Mouse (Mus musculus): Measurements from ENCODE around the gene Kpna1. TPM values are rescaled to one million over a fixed set of nuclear protein-coding genes. Genes with fewer than 3 reads are reported as not detected.
"Not testable (repeated sequence)": the region's sequence is repeated elsewhere in the genome, so short reads cannot be mapped to it uniquely, and the experiment has no call there.

The Kpna1 gene
- 73.4 and 104 TPM in 2 replicates for polyA plus RNA-seq (2014; fragmentation: Nextera tagmentation; extraction: Ambion mirVana)

DNA sequence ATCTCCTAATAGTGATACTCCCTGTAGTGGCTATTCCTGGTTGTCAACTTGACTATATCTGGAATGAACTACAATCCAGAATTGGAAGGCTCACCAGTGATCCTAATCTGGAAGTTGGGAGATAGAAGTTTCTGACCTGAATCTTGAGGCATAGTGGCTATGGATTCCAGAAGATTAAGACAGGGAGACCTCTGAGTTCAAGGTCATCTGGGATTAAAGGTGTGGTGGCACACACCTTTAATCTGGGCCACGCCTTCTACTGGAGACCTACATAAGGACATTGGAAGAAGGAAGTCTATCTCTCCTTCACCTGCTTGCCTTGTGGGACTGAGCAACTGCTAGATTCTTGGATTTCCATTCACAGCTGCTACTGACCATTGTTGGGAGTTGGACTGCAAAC, at the start of gene Kpna1:
TSS of gene Kpna1 (plus strand) at position 301 of the 400 bp plus-strand sequence.
- 90% methylated on average over 1 of the region's 1 CpGs for WGBS
- not testable (repeated sequence) for H3K9me3 ChIP-seq (ENCODE audit: control insufficient read depth, low read length); H3K27me3 ChIP-seq (ENCODE audit: control insufficient read depth, insufficient read depth, low read length); H3K4me3 ChIP-seq (replicated peaks; ENCODE audit: low read depth, low read length); H3K27ac ChIP-seq (replicated peaks; ENCODE audit: low read depth, low read length); H3K4me1 ChIP-seq (ENCODE audit: control insufficient read depth, insufficient read depth, low read length); DNase-seq; H3K4me2 ChIP-seq (ENCODE audit: low read length); ATAC-seq (ENCODE audit: low FRiP score, low TSS enrichment); H3K9ac ChIP-seq (replicated peaks; ENCODE audit: low read length); H3K36me3 ChIP-seq (ENCODE audit: control insufficient read depth, insufficient read depth, low read length)

DNA sequence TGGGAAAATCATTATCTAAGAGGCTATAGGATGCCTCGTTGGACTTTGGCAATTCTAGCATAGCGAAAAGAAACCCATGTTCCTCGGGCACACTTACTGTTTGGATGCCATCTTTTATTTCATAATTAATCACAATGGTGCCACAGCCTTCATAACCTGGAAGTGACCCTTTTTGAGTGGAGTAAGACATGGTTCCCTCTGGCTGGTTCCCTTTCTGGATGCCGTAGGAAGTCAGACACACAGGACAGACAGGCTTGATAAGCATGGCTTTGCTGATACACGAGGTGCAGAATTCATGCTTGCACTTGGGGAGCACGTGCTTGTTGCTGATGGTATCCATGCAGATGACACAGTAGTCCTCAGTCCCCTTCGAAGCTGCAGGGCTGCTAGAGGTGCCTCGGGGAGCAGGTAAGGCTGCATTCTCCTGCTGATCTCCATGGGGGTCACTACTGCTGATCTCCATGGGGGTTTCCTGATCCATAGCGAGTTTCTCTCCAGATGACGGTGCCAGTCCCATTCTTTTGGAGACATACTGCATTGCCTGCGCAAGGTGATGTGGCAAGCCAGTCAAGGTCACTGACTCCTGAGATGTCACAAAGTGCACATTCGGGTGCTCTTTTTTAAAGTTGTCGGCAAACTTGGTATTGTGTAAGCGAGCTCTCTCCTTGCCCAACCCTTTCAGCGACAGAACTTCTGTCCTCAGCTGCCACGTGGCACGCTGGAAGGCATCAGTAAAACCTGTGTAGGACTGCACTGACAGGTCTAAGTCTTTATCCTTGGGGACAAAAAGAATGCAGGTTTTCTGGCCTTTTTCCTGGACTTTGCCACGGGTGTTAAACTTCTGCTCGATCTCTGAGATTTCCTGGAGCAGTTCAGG, 46.1 kb upstream of the Kpna1 start:
- 89% methylated on average over 19 of the region's 19 CpGs for WGBS
- Histone ChIP-seq H3K4me1 (ENCODE audit: control insufficient read depth, insufficient read depth, low read length) (no peaks in the 10 kb centered on the region), H3K36me3 (ENCODE audit: control insufficient read depth, insufficient read depth, low read length) (no peaks in the 10 kb centered on the region), H3K4me3 (replicated peaks; ENCODE audit: low read depth, low read length) (no peak overlapping the region), H3K9me3 (ENCODE audit: control insufficient read depth, low read length) (no peaks in the 10 kb centered on the region), H3K4me2 (ENCODE audit: low read length) (no peak overlapping the region), H3K27me3 (ENCODE audit: control insufficient read depth, insufficient read depth, low read length) (no peaks in the 10 kb centered on the region), H3K9ac (replicated peaks; ENCODE audit: low read length) (no peak overlapping the region), H3K27ac (replicated peaks; ENCODE audit: low read depth, low read length) (no peak overlapping the region)
- ATAC-seq (ENCODE audit: low FRiP score, low TSS enrichment), result no peak
- no peak for DNase-seq

- ATAC-seq (ENCODE audit: low FRiP score, low TSS enrichment), result no peak
- Histone ChIP-seq H3K4me1 (ENCODE audit: control insufficient read depth, insufficient read depth, low read length) (no peaks in the 10 kb centered on the region), H3K36me3 (ENCODE audit: control insufficient read depth, insufficient read depth, low read length) (no peaks in the 10 kb centered on the region), H3K4me3 (replicated peaks; ENCODE audit: low read depth, low read length) (no peak overlapping the region), H3K27me3 (ENCODE audit: control insufficient read depth, insufficient read depth, low read length) (no peaks in the 10 kb centered on the region), H3K27ac (replicated peaks; ENCODE audit: low read depth, low read length) (no peak overlapping the region), H3K9ac (replicated peaks; ENCODE audit: low read length) (no peak overlapping the region), H3K9me3 (ENCODE audit: control insufficient read depth, low read length) (no peaks in the 10 kb centered on the region), H3K4me2 (ENCODE audit: low read length) (no peak overlapping the region)
- DNase-seq, result no peak
- WGBS, result 90% methylated on average over 10 of the region's 10 CpGs
Observed at GRCm38 (mm10) chr16:35933181-35933580, 45.4 kb upstream of the Kpna1 start.

DNA sequence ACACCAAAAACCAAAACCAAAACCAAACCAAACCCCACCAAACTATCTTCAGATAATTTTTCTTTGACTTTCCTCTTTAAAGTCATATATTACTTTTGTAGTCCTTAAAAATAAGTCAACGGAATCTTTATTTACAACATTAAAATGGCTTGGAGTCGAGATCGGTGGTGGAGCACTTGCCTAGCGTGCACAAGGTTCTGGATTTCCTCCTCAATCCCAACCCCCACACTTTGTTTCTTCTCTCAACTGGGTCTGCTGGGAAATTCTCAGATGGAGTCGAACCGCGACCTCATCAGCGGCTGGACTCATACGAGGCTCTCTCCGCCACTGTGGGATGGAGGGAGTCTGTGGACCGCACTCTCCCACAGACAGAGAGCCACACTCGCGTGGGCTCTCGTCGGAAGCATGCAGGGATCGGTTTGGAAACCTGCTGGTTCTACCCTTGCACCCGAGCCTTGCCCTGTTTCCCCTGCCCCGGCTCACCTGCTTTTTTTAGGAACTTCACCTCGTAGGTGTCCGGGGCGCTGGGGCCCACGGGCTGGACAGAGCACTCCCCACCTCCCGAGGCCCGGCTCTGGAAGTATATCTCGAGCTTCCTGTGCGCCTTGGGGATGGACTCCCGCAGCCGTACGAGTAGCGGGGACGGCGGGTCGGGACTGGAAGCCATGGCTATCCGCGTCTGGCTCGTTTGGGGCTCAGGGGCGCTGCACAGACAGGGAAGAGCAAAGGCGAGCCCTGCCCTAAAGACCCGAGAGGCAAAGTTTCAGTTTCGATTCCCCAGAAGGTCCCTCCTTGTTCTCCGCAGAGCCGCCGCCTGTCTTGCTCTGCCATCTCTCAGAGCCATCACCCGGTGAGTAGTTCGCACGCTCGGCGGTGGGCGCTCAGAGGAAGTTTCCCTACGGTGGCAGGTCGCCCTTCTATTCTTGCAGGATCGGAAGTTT, 40.1 kb upstream of the Kpna1 start, which contains the start of the genes Parp9 and Dtx3l:
TSS of gene Parp9 (plus strand) at position 260 of the 941 bp plus-strand sequence.
TSS of gene Dtx3l (minus strand) at position 941 of the 941 bp plus-strand sequence.
- H3K27me3 ChIP-seq (ENCODE audit: control insufficient read depth, insufficient read depth, low read length), result no peaks in the 10 kb centered on the region; the same call in 1 of the 2 replicates
- peak within 1 kb of the TSS; percentile 46 for H3K4me3 ChIP-seq (replicated peaks; ENCODE audit: low read depth, low read length)
- H3K27ac ChIP-seq (replicated peaks; ENCODE audit: low read depth, low read length), result no peak within 1 kb of the TSS
- ATAC-seq (ENCODE audit: low FRiP score, low TSS enrichment), result peak; percentile 37; the same call in 1 of the 2 replicates
- DNase-seq, result peak; percentile 58
- no peaks in the 10 kb centered on the region for H3K9me3 ChIP-seq (ENCODE audit: control insufficient read depth, low read length)
- peak within 1 kb of the TSS; percentile 48 for H3K9ac ChIP-seq (replicated peaks; ENCODE audit: low read length)
- peak within 1 kb of the TSS; percentile 70 for H3K4me2 ChIP-seq (ENCODE audit: low read length)
- 2% methylated on average over 52 of the region's 52 CpGs for WGBS
- H3K4me1 ChIP-seq (ENCODE audit: control insufficient read depth, insufficient read depth, low read length), result no peaks in the 10 kb centered on the region; the same call in 1 of the 2 replicates
- H3K36me3 ChIP-seq (ENCODE audit: control insufficient read depth, insufficient read depth, low read length), result no peaks in the 10 kb centered on the region

GRCm38 (mm10) chr16:35939261-35939660, 39.3 kb upstream of the Kpna1 start:
- Histone ChIP-seq H3K9me3 (ENCODE audit: control insufficient read depth, low read length) (no peaks in the 10 kb centered on the region), H3K27me3 (ENCODE audit: control insufficient read depth, insufficient read depth, low read length) (no peaks in the 10 kb centered on the region; the same call in 1 of the 2 replicates), H3K4me1 (ENCODE audit: control insufficient read depth, insufficient read depth, low read length) (no peaks in the 10 kb centered on the region; the same call in 1 of the 2 replicates), H3K4me2 (ENCODE audit: low read length) (peak overlapping the region; percentile 70), H3K9ac (replicated peaks; ENCODE audit: low read length) (peak overlapping the region; percentile 48; the same call in 1 of the 2 replicates), H3K36me3 (ENCODE audit: control insufficient read depth, insufficient read depth, low read length) (no peaks in the 10 kb centered on the region), H3K27ac (replicated peaks; ENCODE audit: low read depth, low read length) (no peak overlapping the region), H3K4me3 (replicated peaks; ENCODE audit: low read depth, low read length) (peak overlapping the region; percentile 46)
- WGBS, result 8% methylated on average over 6 of the region's 6 CpGs
- DNase-seq (peak; percentile 20), ATAC-seq (ENCODE audit: low FRiP score, low TSS enrichment) (no peak)

DNA sequence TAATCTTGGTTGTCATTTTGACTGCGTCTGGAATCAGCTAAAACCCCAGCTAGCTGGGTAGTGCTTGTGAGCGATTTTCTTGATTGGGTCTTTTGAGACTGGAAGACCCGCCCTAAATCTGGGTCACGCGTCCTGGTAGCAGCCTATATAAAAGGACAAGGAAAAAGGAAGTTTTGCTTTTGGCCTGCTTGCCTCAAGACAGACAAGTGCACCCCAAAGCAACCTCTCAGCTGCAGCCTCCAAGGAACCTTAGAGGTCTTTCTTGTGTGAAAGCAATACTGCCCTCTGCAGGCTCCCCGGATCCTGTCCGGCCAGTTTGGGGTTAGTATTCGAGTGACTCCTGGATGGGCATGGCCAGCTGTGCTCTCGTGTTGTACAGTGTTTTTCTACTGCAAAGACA, 38.9 kb upstream of the Kpna1 start:
- H3K9me3 ChIP-seq (ENCODE audit: control insufficient read depth, low read length), result no peaks in the 10 kb centered on the region
- H3K4me1 ChIP-seq (ENCODE audit: control insufficient read depth, insufficient read depth, low read length), result no peaks in the 10 kb centered on the region; the same call in 1 of the 2 replicates
- 19% methylated on average over 9 of the region's 9 CpGs for WGBS
- H3K27ac ChIP-seq (replicated peaks; ENCODE audit: low read depth, low read length), result no peak overlapping the region
- no peaks in the 10 kb centered on the region for H3K36me3 ChIP-seq (ENCODE audit: control insufficient read depth, insufficient read depth, low read length)
- peak; percentile 75 for DNase-seq
- H3K27me3 ChIP-seq (ENCODE audit: control insufficient read depth, insufficient read depth, low read length), result no peaks in the 10 kb centered on the region; the same call in 1 of the 2 replicates
- no peak overlapping the region for H3K4me3 ChIP-seq (replicated peaks; ENCODE audit: low read depth, low read length)
- no peak for ATAC-seq (ENCODE audit: low FRiP score, low TSS enrichment)
- H3K4me2 ChIP-seq (ENCODE audit: low read length), result peak overlapping the region; percentile 70
- H3K9ac ChIP-seq (replicated peaks; ENCODE audit: low read length), result no peak overlapping the region

- 85% methylated on average over 7 of the region's 7 CpGs for WGBS
- no peak for ATAC-seq (ENCODE audit: low FRiP score, low TSS enrichment)
- Histone ChIP-seq H3K9me3 (ENCODE audit: control insufficient read depth, low read length) (no peaks in the 10 kb centered on the region), H3K27me3 (ENCODE audit: control insufficient read depth, insufficient read depth, low read length) (no peaks in the 10 kb centered on the region; the same call in 1 of the 2 replicates), H3K36me3 (ENCODE audit: control insufficient read depth, insufficient read depth, low read length) (no peaks in the 10 kb centered on the region), H3K27ac (replicated peaks; ENCODE audit: low read depth, low read length) (no peak overlapping the region), H3K4me1 (ENCODE audit: control insufficient read depth, insufficient read depth, low read length) (no peaks in the 10 kb centered on the region; the same call in 1 of the 2 replicates), H3K4me3 (replicated peaks; ENCODE audit: low read depth, low read length) (no peak overlapping the region), H3K4me2 (ENCODE audit: low read length) (no peak overlapping the region), H3K9ac (replicated peaks; ENCODE audit: low read length) (no peak overlapping the region)
- no peak for DNase-seq
Observed at GRCm38 (mm10) chr16:35941382-35941781, 37.2 kb upstream of the Kpna1 start.

GRCm38 (mm10) chr16:35949264-35949663, 29.3 kb upstream of the Kpna1 start:
- no peaks in the 10 kb centered on the region for H3K9me3 ChIP-seq (ENCODE audit: control insufficient read depth, low read length)
- H3K27ac ChIP-seq (replicated peaks; ENCODE audit: low read depth, low read length), result no peak overlapping the region
- ATAC-seq (ENCODE audit: low FRiP score, low TSS enrichment), result no peak
- no peak overlapping the region for H3K4me3 ChIP-seq (replicated peaks; ENCODE audit: low read depth, low read length)
- no peak for DNase-seq
- WGBS, result 92% methylated on average over 5 of the region's 5 CpGs
- H3K9ac ChIP-seq (replicated peaks; ENCODE audit: low read length), result no peak overlapping the region
- no peaks in the 10 kb centered on the region for H3K36me3 ChIP-seq (ENCODE audit: control insufficient read depth, insufficient read depth, low read length)
- no peaks in the 10 kb centered on the region for H3K27me3 ChIP-seq (ENCODE audit: control insufficient read depth, insufficient read depth, low read length)
- no peaks in the 10 kb centered on the region for H3K4me1 ChIP-seq (ENCODE audit: control insufficient read depth, insufficient read depth, low read length)
- H3K4me2 ChIP-seq (ENCODE audit: low read length), result no peak overlapping the region
